Mouse (Mus musculus): ENCODE measurements around the gene Wdr60. TPM values are rescaled to one million over a fixed set of nuclear protein-coding genes. Genes with fewer than 3 reads are reported as not detected.

Gene Wdr60
- total and polyA plus RNA-seq, 3 experiments: 3.6 to 9.2 (median 6.7) TPM

DNA sequence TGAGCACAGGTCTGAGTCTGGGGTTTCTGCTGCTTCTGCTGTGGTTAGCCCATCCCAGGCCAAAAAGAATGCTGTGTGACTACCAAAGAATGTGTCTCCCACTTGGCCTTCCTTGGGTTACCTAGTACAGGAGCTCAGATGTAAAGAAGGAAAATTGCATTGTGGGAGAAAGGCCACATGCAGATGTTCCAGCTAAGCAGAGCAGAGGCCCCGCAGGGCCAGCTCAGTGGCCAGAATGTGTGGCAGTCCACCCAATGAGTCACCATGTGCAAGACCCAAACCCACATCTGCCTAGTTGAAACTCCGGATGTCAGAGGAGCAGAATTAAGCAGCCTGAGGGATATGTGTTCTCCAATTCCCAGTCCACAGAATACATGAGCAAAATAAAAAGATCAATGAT is 4.5 kb downstream of the Wdr60 start:
- Histone ChIP-seq H3K4me1 (ENCODE audit: control insufficient read depth in 1 of 2, insufficient read depth in 2 of 2) (peaks cover 0 to 3% of the 10 kb centered on the region in 2 experiments; a peak in 2 of 4 replicates), H3K27ac (ENCODE audit: insufficient read depth, low read depth) (no peak overlapping the region), H3K4me2 (ENCODE audit: insufficient read depth, low read depth, poor library complexity, severe bottlenecking) (no peak overlapping the region), H3K79me2 (replicated peaks; ENCODE audit: control insufficient read depth, extremely low read depth, insufficient read depth, poor library complexity, severe bottlenecking) (no peaks in the 10 kb centered on the region), H3K9me3 (replicated peaks; ENCODE audit: low read length) (no peaks in the 10 kb centered on the region), H3K36me3 (replicated peaks in 1 of 2; ENCODE audit: control insufficient read depth in 1 of 2, insufficient read depth in 1 of 2, low read length in 1 of 2) (peaks cover 5 to 22% of the 10 kb centered on the region in 2 experiments), H3K9ac (ENCODE audit: insufficient read depth, low read depth) (no peak overlapping the region), H3K27me3 (replicated peaks) (no peaks in the 10 kb centered on the region), H3K4me3 (replicated peaks in 1 of 3; ENCODE audit: low read depth in 2 of 3, low read length in 2 of 3, poor library complexity in 1 of 3) (no peak overlapping the region)
- dilution Hi-C loops (cut with MboI; ENCODE audit: extremely low pct_ligation_motif_present, extremely low pct_unique_long_range_greater_than_20kb, low sequenced_read_pairs): no loop called here
- in situ Hi-C loops (cut with MboI; ENCODE audit: low pct_ligation_motif_present, low pct_unique_long_range_greater_than_20kb, low sequenced_read_pairs): loop anchor here (25.0 kb wide), 1 partner anchor 329 kb away; no protein-coding TSS in a partner anchor
- no peak for TF ChIP-seq MYC (IDR thresholded peaks at IDR 0.05; ENCODE audit: low read depth, low read length)
- no peak for TF ChIP-seq ELF1 (IDR thresholded peaks at IDR 0.05; ENCODE audit: low read depth, low read length)
- DNase-seq (ENCODE audit: extremely low read depth): no peak

DNA sequence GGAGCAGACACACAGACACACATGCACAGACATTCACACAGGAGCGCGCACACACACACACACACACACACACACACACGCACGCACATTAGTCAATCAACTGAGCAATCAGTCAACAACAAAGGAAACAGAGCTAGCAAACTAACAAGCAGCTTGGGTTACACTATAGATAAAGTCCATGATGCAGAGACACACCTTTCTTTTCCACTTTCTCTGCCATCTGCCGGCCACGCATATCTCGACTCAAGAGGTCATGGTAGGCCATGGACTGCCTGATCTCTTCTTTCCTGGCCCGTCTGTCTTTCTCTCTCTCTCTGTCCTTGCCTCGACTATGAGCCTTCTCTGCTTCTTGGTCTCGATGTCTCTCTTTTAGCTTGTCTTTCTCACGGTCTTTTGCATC is 7.2 kb downstream of the Wdr60 start:
- no peaks in the 10 kb centered on the region for H3K27me3 ChIP-seq (replicated peaks)
- no peak overlapping the region for H3K4me3 ChIP-seq (replicated peaks in 1 of 3; ENCODE audit: low read depth in 2 of 3, low read length in 2 of 3, poor library complexity in 1 of 3)
- H3K4me2 ChIP-seq (ENCODE audit: insufficient read depth, low read depth, poor library complexity, severe bottlenecking): no peak overlapping the region
- H3K9me3 ChIP-seq (replicated peaks; ENCODE audit: low read length): no peaks in the 10 kb centered on the region
- TF ChIP-seq ZKSCAN1 (IDR thresholded peaks at IDR 0.05; ENCODE audit: borderline replicate concordance, low read depth, low read length): no peak
- no peaks in the 10 kb centered on the region for H3K4me1 ChIP-seq (ENCODE audit: control insufficient read depth in 1 of 2, insufficient read depth in 2 of 2)
- no peak for DNase-seq (ENCODE audit: extremely low read depth)
- H3K79me2 ChIP-seq (replicated peaks; ENCODE audit: control insufficient read depth, extremely low read depth, insufficient read depth, poor library complexity, severe bottlenecking): no peaks in the 10 kb centered on the region
- H3K27ac ChIP-seq (ENCODE audit: insufficient read depth, low read depth): no peak overlapping the region
- in situ Hi-C loops (cut with MboI; ENCODE audit: low pct_ligation_motif_present, low pct_unique_long_range_greater_than_20kb, low sequenced_read_pairs) (loop anchor here (25.0 kb wide), 1 partner anchor 332 kb away; no protein-coding TSS in a partner anchor), dilution Hi-C loops (cut with MboI; ENCODE audit: extremely low pct_ligation_motif_present, extremely low pct_unique_long_range_greater_than_20kb, low sequenced_read_pairs) (no loop called here)
- peaks cover 12 to 27% of the 10 kb centered on the region in 2 experiments for H3K36me3 ChIP-seq (replicated peaks in 1 of 2; ENCODE audit: control insufficient read depth in 1 of 2, insufficient read depth in 1 of 2, low read length in 1 of 2)
- no peak overlapping the region for H3K9ac ChIP-seq (ENCODE audit: insufficient read depth, low read depth)

DNA sequence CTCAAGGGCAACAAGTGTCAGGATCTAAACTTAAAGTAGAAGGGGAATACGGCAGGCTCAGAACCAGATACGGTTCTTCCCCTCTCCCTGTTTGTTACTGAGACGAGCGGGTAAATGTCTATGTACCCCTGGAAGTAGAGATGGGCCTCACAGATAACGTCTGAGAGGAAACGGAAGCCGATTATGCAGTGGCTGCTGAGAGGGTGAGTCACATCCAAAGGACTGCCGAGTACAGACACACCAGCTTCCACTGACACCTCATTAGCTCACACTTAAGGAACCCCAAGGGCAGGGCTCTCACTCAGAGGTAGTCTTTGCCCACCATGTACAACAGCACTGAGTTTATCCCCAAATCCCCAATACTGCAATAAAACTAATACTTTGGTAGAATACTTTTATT is 8.2 kb downstream of the Wdr60 start:
- TF ChIP-seq MAFK (IDR thresholded peaks at IDR 0.05; ENCODE audit: insufficient replicate concordance, low read length): no peak
- no peak for TF ChIP-seq TCF12 (IDR thresholded peaks at IDR 0.05; ENCODE audit: low read depth, low read length)
- TF ChIP-seq SIN3A (IDR thresholded peaks at IDR 0.05; ENCODE audit: low read length): no peak
- no peak for TF ChIP-seq MXI1 (IDR thresholded peaks at IDR 0.05; ENCODE audit: low read depth, low read length)
- no peak for TF ChIP-seq JUND (conservative IDR thresholded peaks at IDR 0.05; ENCODE audit: low read depth, low read length)
- no peak for TF ChIP-seq USF2 (conservative IDR thresholded peaks at IDR 0.05; ENCODE audit: low read depth, low read length)
- no peak for TF ChIP-seq NELFE (IDR thresholded peaks at IDR 0.05; ENCODE audit: low read depth, low read length)
- TF ChIP-seq IRF4 (IDR thresholded peaks at IDR 0.05; ENCODE audit: low read depth, low read length): no peak
- TF ChIP-seq ZC3H11A (IDR thresholded peaks at IDR 0.05; ENCODE audit: low read depth, low read length): no peak
- no peak for TF ChIP-seq ETS1 (conservative IDR thresholded peaks at IDR 0.05; ENCODE audit: low read depth, low read length)
- no peak for TF ChIP-seq E2F4 (IDR thresholded peaks at IDR 0.05; ENCODE audit: insufficient replicate concordance, low read depth, low read length)
- TF ChIP-seq HCFC1 (IDR thresholded peaks at IDR 0.05; ENCODE audit: low read depth, low read length): no peak
- no peak for TF ChIP-seq BHLHE40 (IDR thresholded peaks at IDR 0.05; ENCODE audit: low read depth, low read length)
- TF ChIP-seq CHD2 (IDR thresholded peaks at IDR 0.05; ENCODE audit: low read length): no peak
- H3K9me3 ChIP-seq (replicated peaks; ENCODE audit: low read length): no peaks in the 10 kb centered on the region
- dilution Hi-C loops (cut with MboI; ENCODE audit: extremely low pct_ligation_motif_present, extremely low pct_unique_long_range_greater_than_20kb, low sequenced_read_pairs): no loop called here
- DNase-seq (ENCODE audit: extremely low read depth): no peak
- peaks cover 14 to 27% of the 10 kb centered on the region in 2 experiments for H3K36me3 ChIP-seq (replicated peaks in 1 of 2; ENCODE audit: control insufficient read depth in 1 of 2, insufficient read depth in 1 of 2, low read length in 1 of 2)
- H3K4me1 ChIP-seq (ENCODE audit: control insufficient read depth in 1 of 2, insufficient read depth in 2 of 2): no peaks in the 10 kb centered on the region
- in situ Hi-C loops (cut with MboI; ENCODE audit: low pct_ligation_motif_present, low pct_unique_long_range_greater_than_20kb, low sequenced_read_pairs): loop anchor here (25.0 kb wide), 1 partner anchor 333 kb away; no protein-coding TSS in a partner anchor
- H3K27ac ChIP-seq (ENCODE audit: insufficient read depth, low read depth): no peak overlapping the region
- H3K79me2 ChIP-seq (replicated peaks; ENCODE audit: control insufficient read depth, extremely low read depth, insufficient read depth, poor library complexity, severe bottlenecking): no peaks in the 10 kb centered on the region
- H3K27me3 ChIP-seq (replicated peaks): no peaks in the 10 kb centered on the region
- no peak overlapping the region for H3K4me2 ChIP-seq (ENCODE audit: insufficient read depth, low read depth, poor library complexity, severe bottlenecking)
- no peak overlapping the region for H3K4me3 ChIP-seq (replicated peaks in 1 of 3; ENCODE audit: low read depth in 2 of 3, low read length in 2 of 3, poor library complexity in 1 of 3)
- no peak overlapping the region for H3K9ac ChIP-seq (ENCODE audit: insufficient read depth, low read depth)

All from CH12.LX (cell line).